Mouse (Mus musculus): ENCODE measurements around the gene Kat2b.
"Not testable (repeated sequence)": the region's sequence is repeated elsewhere in the genome, so short reads cannot be mapped to it uniquely, and the experiment has no call there.

Gene Kat2b

GRCm38 (mm10) chr17:53570361-53570875 is 3.8 kb downstream of the Kat2b start:
- peak; percentile 39 for DNase-seq

- DNase-seq: not testable (repeated sequence)
Observed at GRCm38 (mm10) chr17:53570932-53571331, 4.3 kb downstream of the Kat2b start.

- DNase-seq: no peak
Observed at GRCm38 (mm10) chr17:53573019-53573556, 6.4 kb downstream of the Kat2b start.

GRCm38 (mm10) chr17:53577151-53577550 is 10.5 kb downstream of the Kat2b start:
- DNase-seq: no peak

- no peak for DNase-seq
Observed at GRCm38 (mm10) chr17:53577754-53578153, 11.1 kb downstream of the Kat2b start.

- DNase-seq: no peak
Observed at GRCm38 (mm10) chr17:53578249-53578648, 11.6 kb downstream of the Kat2b start.

- no peak for DNase-seq
Observed at GRCm38 (mm10) chr17:53578776-53579175, 12.1 kb downstream of the Kat2b start.

- DNase-seq: no peak
Observed at GRCm38 (mm10) chr17:53579612-53580011, 13.0 kb downstream of the Kat2b start.

GRCm38 (mm10) chr17:53580237-53580636 is 13.6 kb downstream of the Kat2b start:
- DNase-seq: no peak

GRCm38 (mm10) chr17:53582026-53582585 is 15.4 kb downstream of the Kat2b start:
- no peak for DNase-seq

- no peak for DNase-seq
Observed at GRCm38 (mm10) chr17:53582805-53583204, 16.1 kb downstream of the Kat2b start.

- peak; percentile 34 for DNase-seq
Observed at GRCm38 (mm10) chr17:53583846-53584579, 17.4 kb downstream of the Kat2b start.

- DNase-seq: peak; percentile 94
Observed at GRCm38 (mm10) chr17:53587074-53587851, 20.6 kb downstream of the Kat2b start.

- no peak for DNase-seq
Observed at GRCm38 (mm10) chr17:53588097-53588855, 21.6 kb downstream of the Kat2b start.

- no peak for DNase-seq
Observed at GRCm38 (mm10) chr17:53590110-53590509, 23.4 kb downstream of the Kat2b start.

- DNase-seq: no peak
Observed at GRCm38 (mm10) chr17:53591910-53592309, 25.2 kb downstream of the Kat2b start.

- DNase-seq: no peak
Observed at GRCm38 (mm10) chr17:53594590-53594989, 27.9 kb downstream of the Kat2b start.

GRCm38 (mm10) chr17:53595527-53595926 is 28.9 kb downstream of the Kat2b start:
- DNase-seq: no peak

GRCm38 (mm10) chr17:53596314-53596882 is 29.7 kb downstream of the Kat2b start:
- DNase-seq: peak; percentile 61

GRCm38 (mm10) chr17:53596941-53597790 is 30.5 kb downstream of the Kat2b start:
- no peak for DNase-seq

GRCm38 (mm10) chr17:53598571-53598970 is 31.9 kb downstream of the Kat2b start:
- no peak for DNase-seq
